Mouse (Mus musculus) olfactory bulb, adult 2 months (tissue): ENCODE measurements around the gene Myo18b. TPM values are rescaled to one million over a fixed set of nuclear protein-coding genes. Genes with fewer than 3 reads are reported as not detected.

Experiments
- H3K27ac ChIP-seq: fragments of 200-500 bp; 2 replicates; pipeline ENCODE4 v1.5.1; 2012; ENCODE audit warnings: low read depth, low read length; ENCODE audit not compliant: insufficient read depth
- H3K4me1 ChIP-seq: fragments of 200-500 bp; 2 replicates; pipeline ENCODE4 v1.6.1; 2012; ENCODE audit warnings: low read length; ENCODE audit not compliant: control insufficient read depth, insufficient read depth
- H3K4me3 ChIP-seq: fragments of 200-500 bp; 2 replicates; pipeline ENCODE4 v1.5.1; 2012; ENCODE audit warnings: mild to moderate bottlenecking, low read depth, low read length, moderate library complexity; ENCODE audit not compliant: insufficient read depth
- CTCF ChIP-seq: fragments of 200-500 bp; IDR thresholded peaks from 2 replicates; pipeline ENCODE4 v1.5.1; 2012; ENCODE audit warnings: low read depth, mild to moderate bottlenecking, low read length, moderate library complexity; ENCODE audit not compliant: insufficient read depth
- POLR2A ChIP-seq: fragments of 200-500 bp; IDR thresholded peaks from 2 replicates; pipeline ENCODE4 v1.6.1; 2012; ENCODE audit warnings: mild to moderate bottlenecking, low read depth, low read length, moderate library complexity; ENCODE audit not compliant: insufficient read depth
- WGBS: fragments of 180-500 bp; shearing (Covaris S2); methylation state at CpG from one replicate; pipeline ENCODE4 v1.1.7; 2018; 5-methylcytosine and 5-hydroxymethylcytosine counted together
- polyA plus RNA-seq: library from polyadenylated mRNA; stranded (reverse); fragments of >200 nt; gene quantifications from 2 replicates; pipeline ENCODE4 v1.2.4, GENCODE M21; 2012; ENCODE audit warnings: low replicate concordance; ENCODE audit not compliant: missing spikeins, insufficient read depth, insufficient read length

The Myo18b gene
- polyA plus RNA-seq, 1 experiment: not detected

- H3K4me3 ChIP-seq: no peak overlapping the region
- TF ChIP-seq POLR2A (no peak), CTCF (no peak)
Measured at GRCm38 (mm10) chr5:112641770-112642169, 254.4 kb downstream of the Myo18b start.

GRCm38 (mm10) chr5:112641131-112641530, 255.0 kb downstream of the Myo18b start:
- WGBS: 59% methylated on average over 20 of the region's 20 CpGs
- TF ChIP-seq CTCF: no peak
- TF ChIP-seq POLR2A: no peak
- Histone ChIP-seq H3K27ac (no peak overlapping the region), H3K4me3 (no peak overlapping the region), H3K4me1 (peaks cover 19% of the 10 kb centered on the region; the same call in 1 of the 2 replicates)

More at GRCm38 (mm10) chr5:112641770-112642169, 254.4 kb downstream of the Myo18b start:
- Histone ChIP-seq H3K4me1 (peaks cover 19% of the 10 kb centered on the region; the same call in 1 of the 2 replicates), H3K27ac (no peak overlapping the region)

- no peak for TF ChIP-seq POLR2A
- no peak for TF ChIP-seq CTCF
- Histone ChIP-seq H3K4me3 (no peak overlapping the region), H3K4me1 (peaks cover 21% of the 10 kb centered on the region), H3K27ac (no peak overlapping the region)
- 37% methylated on average over 13 of the region's 13 CpGs for WGBS
Measured at GRCm38 (mm10) chr5:112640651-112641050, 255.5 kb downstream of the Myo18b start.

Other genes starting within 250 kb of the Myo18b start
- gene Grk3, start 119.4 kb upstream of the Myo18b start, polyA plus RNA-seq: not detected in 2 replicates
- not detected in 2 replicates for gene Crybb2, start 173.8 kb upstream of the Myo18b start, polyA plus RNA-seq
- not detected in 2 replicates for gene Crybb3, start 185.2 kb upstream of the Myo18b start, polyA plus RNA-seq